Comparison of ENCODE assay signal across 8 mouse cellular contexts in the genomic region with DNA sequence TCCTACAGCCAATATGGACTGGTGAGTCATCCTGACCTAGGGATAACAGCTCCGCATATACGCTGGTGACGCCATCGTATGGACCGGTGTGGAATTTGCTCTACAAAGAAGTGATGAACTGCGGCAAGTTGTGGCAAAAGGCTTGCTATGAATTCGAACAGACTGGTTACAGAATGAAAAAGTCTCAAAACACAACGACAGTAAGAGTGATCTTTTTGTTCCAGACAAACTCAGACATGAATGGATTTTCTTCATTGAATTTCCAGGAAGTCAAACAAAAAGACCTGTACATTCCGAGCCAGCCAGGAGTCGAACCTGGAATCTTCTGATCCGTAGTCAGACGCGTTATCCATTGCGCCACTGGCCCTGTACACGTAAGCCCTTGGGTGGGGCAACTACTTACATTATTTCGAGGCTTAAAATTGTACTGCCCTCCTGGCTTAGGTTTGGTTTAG. TPM values are rescaled to one million over a fixed set of nuclear protein-coding genes. Genes with fewer than 3 reads are reported as not detected.
A peak's percentile ranks its signal among the peaks of the same experiment; 100 is the strongest.
DNase-seq lines count a peak whose midpoint lies in the region; ATAC-seq and TF ChIP-seq lines count a peak whose summit lies in the region.

No protein-coding gene starts in this region.

- peaks cover 11% of the 10 kb centered on the region for H3K4me1 ChIP-seq in hindbrain, embryonic 10.5 days (replicated peaks)
- H3K4me1 ChIP-seq in lung, embryonic 16.5 days (replicated peaks; ENCODE audit: control insufficient read depth, insufficient read depth, low read length), result peaks cover 4% of the 10 kb centered on the region
- no peaks in the 10 kb centered on the region for H3K4me1 ChIP-seq in olfactory bulb, adult 2 months (ENCODE audit: control insufficient read depth, insufficient read depth, low read length)

- peak overlapping the region; percentile 67 for H3K9ac ChIP-seq in lung, embryonic 16.5 days (ENCODE audit: low read length)

- H3K27me3 ChIP-seq in hindbrain, embryonic 10.5 days (ENCODE audit: insufficient read depth, poor library complexity, severe bottlenecking), result no peaks in the 10 kb centered on the region
- H3K27me3 ChIP-seq in lung, embryonic 16.5 days (ENCODE audit: control insufficient read depth, insufficient read depth, low read depth, low read length), result no peaks in the 10 kb centered on the region

- no peak for TF ChIP-seq POLR2A in olfactory bulb, adult 2 months (IDR thresholded peaks at IDR 0.05; ENCODE audit: insufficient read depth, low read depth, low read length)

- H3K4me2 ChIP-seq in lung, embryonic 16.5 days (ENCODE audit: low read depth, low read length), result peak overlapping the region; percentile 84

- peak; percentile 66 for ATAC-seq in lung, embryonic 16.5 days (ENCODE audit: low read depth)

- no peaks in the 10 kb centered on the region for H3K9me3 ChIP-seq in hindbrain, embryonic 10.5 days
- no peaks in the 10 kb centered on the region for H3K9me3 ChIP-seq in lung, embryonic 16.5 days (ENCODE audit: control insufficient read depth, low read length)

- no peak for TF ChIP-seq CTCF in olfactory bulb, adult 2 months (IDR thresholded peaks at IDR 0.05; ENCODE audit: insufficient read depth, low read depth, low read length)

- H3K4me3 ChIP-seq in hindbrain, embryonic 10.5 days, result peak overlapping the region; percentile 74
- H3K4me3 ChIP-seq in lung, embryonic 16.5 days (ENCODE audit: low read length), result peak overlapping the region; percentile 70
- peak overlapping the region; percentile 45 for H3K4me3 ChIP-seq in olfactory bulb, adult 2 months (ENCODE audit: insufficient read depth, low read depth, low read length)

- no peaks in the 10 kb centered on the region for H3K36me3 ChIP-seq in hindbrain, embryonic 10.5 days
- H3K36me3 ChIP-seq in lung, embryonic 16.5 days (ENCODE audit: control insufficient read depth, insufficient read depth, low read length), result no peaks in the 10 kb centered on the region

- H3K27ac ChIP-seq in hindbrain, embryonic 10.5 days, result peak overlapping the region; percentile 98
- H3K27ac ChIP-seq in lung, embryonic 16.5 days (ENCODE audit: low read length), result peak overlapping the region; percentile 84
- peak overlapping the region; percentile 64; the same call in 1 of the 2 replicates for H3K27ac ChIP-seq in olfactory bulb, adult 2 months (ENCODE audit: insufficient read depth, low read depth, low read length)

- DNase-seq in MN1 (ENCODE audit: low spot score), result peak; percentile 84
- peak; percentile 87 for DNase-seq in cerebellum, adult 9-11 months
- peak; percentile 79 to 97 for DNase-seq in frontal cortex, adult 2 months (ENCODE audit: extremely low spot score in 1 of 2, low spot score in 1 of 2)
- peak; percentile 86 for DNase-seq in hindbrain, embryonic 10.5 days (ENCODE audit: low spot score)
- DNase-seq in layer of hippocampus, adult 9-11 months, result peak; percentile 76
- peak; percentile 87 for DNase-seq in thymus, postnatal 0 days (ENCODE audit: low spot score)

- WGBS in hindbrain, embryonic 10.5 days, result under 1% methylated on average over 16 of the region's 16 CpGs
- WGBS in lung, embryonic 16.5 days, result under 1% methylated on average over 16 of the region's 16 CpGs
- 0% methylated on average over 16 of the region's 16 CpGs for WGBS in olfactory bulb, adult 2 months

RNA-seq across cellular contexts. Expression of a gene that starts 19.2 kb away (rescaled TPM):
- 0.06 and 0.13 TPM in 2 replicates for polyA plus RNA-seq in frontal cortex, adult 2 months (2012; rRNA removed)
- 0.04 TPM in 1 of 2 replicates, not detected in the other for polyA plus RNA-seq in hindbrain, embryonic 10.5 days (2016; fragmentation: Nextera tagmentation; extraction: Ambion mirVana)
- polyA plus RNA-seq in lung, embryonic 16.5 days (2015; fragmentation: Nextera tagmentation; extraction: Ambion mirVana), result 0.06 and 0.10 TPM in 2 replicates
- polyA plus RNA-seq in olfactory bulb, adult 2 months (2012; ENCODE audit: insufficient read depth, insufficient read length, low replicate concordance, missing spikeins), result not detected in 2 replicates
- polyA plus RNA-seq in thymus, postnatal 0 days (2015; fragmentation: Nextera tagmentation; extraction: Ambion mirVana), result 0.17 and 0.27 TPM in 2 replicates

RNA-seq across cellular contexts. Expression of a gene that starts 22.9 kb away (rescaled TPM):
- 7.6 TPM in 2 replicates for polyA plus RNA-seq in frontal cortex, adult 2 months (2012; rRNA removed)
- polyA plus RNA-seq in hindbrain, embryonic 10.5 days (2016; fragmentation: Nextera tagmentation; extraction: Ambion mirVana), result 13.4 and 14.5 TPM in 2 replicates
- 11.8 and 12.3 TPM in 2 replicates for polyA plus RNA-seq in lung, embryonic 16.5 days (2015; fragmentation: Nextera tagmentation; extraction: Ambion mirVana)
- not detected in 2 replicates for polyA plus RNA-seq in olfactory bulb, adult 2 months (2012; ENCODE audit: insufficient read depth, insufficient read length, low replicate concordance, missing spikeins)
- 13.8 and 15.1 TPM in 2 replicates for polyA plus RNA-seq in thymus, postnatal 0 days (2015; fragmentation: Nextera tagmentation; extraction: Ambion mirVana)

RNA-seq across cellular contexts. Expression of a gene that starts 42.1 kb away (rescaled TPM):
- 0.38 and 0.46 TPM in 2 replicates for polyA plus RNA-seq in frontal cortex, adult 2 months (2012; rRNA removed)
- 0.29 and 0.35 TPM in 2 replicates for polyA plus RNA-seq in hindbrain, embryonic 10.5 days (2016; fragmentation: Nextera tagmentation; extraction: Ambion mirVana)
- 0.20 and 0.28 TPM in 2 replicates for polyA plus RNA-seq in lung, embryonic 16.5 days (2015; fragmentation: Nextera tagmentation; extraction: Ambion mirVana)
- not detected in 2 replicates for polyA plus RNA-seq in olfactory bulb, adult 2 months (2012; ENCODE audit: insufficient read depth, insufficient read length, low replicate concordance, missing spikeins)
- 0.65 and 0.85 TPM in 2 replicates for polyA plus RNA-seq in thymus, postnatal 0 days (2015; fragmentation: Nextera tagmentation; extraction: Ambion mirVana)

Comparison
In these comparisons a context has a peak if more than half of its experiments do, and no peak if none do; other contexts are left out.
1. Peak in every context shown above with its lines: DNase-seq, ATAC-seq, H3K4me3 ChIP-seq and H3K27ac ChIP-seq.